Mouse (Mus musculus): ENCODE data around the gene Trpm6.

DNA sequence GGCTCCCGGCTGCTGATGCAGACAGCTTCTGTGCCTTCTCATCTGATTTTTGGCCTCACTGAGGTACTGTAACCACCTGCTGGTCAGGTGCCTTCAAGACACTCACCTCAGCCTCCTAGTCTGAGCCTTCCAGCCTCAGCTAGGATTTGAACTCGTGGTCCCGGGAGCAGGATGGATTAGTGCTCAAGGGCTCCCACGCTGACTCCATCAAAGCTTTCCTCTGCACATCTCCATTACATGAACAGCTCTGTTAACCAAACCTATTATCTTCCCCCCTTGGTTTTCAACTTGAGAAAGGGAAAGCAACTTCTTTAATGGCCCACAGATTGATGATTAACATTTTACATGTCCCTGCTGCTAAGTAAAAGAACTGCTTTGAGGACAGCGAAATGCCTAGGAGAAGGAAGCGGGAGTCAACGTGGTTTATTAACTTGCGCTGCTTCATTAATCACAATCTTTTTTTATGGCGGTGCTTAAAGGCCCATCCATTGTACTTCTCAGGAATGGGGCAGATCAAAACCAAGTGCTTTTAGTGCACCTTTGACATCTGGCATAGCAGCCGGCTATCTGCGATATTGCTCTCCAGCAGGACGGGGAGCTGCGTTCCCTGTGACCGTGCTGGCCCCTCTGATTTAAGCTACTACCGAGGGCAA, 152.4 kb downstream of the Trpm6 start:
- TF ChIP-seq POLR2A (IDR thresholded peaks at IDR 0.05; ENCODE audit: low read depth, low read length) (no peak), CTCF (conservative IDR thresholded peaks at IDR 0.05 in 1 of 2, IDR thresholded peaks at IDR 0.05 in 1 of 2; ENCODE audit: low read depth in 2 of 2, low read length in 2 of 2) (no peak), ZNF384 (IDR thresholded peaks at IDR 0.05; ENCODE audit: low read depth, low read length) (no peak), EP300 (IDR thresholded peaks at IDR 0.05; ENCODE audit: low read length) (no peak), KAT2A (IDR thresholded peaks at IDR 0.05; ENCODE audit: insufficient replicate concordance, low read length) (no peak), TBP (conservative IDR thresholded peaks at IDR 0.05; ENCODE audit: low read depth, low read length) (no peak), ETS1 (conservative IDR thresholded peaks at IDR 0.05; ENCODE audit: low read depth, low read length) (no peak), GABPA (IDR thresholded peaks at IDR 0.05; ENCODE audit: insufficient replicate concordance, low read depth, low read length) (no peak), TCF12 (IDR thresholded peaks at IDR 0.05; ENCODE audit: low read depth, low read length) (no peak), NRF1 (IDR thresholded peaks at IDR 0.05; ENCODE audit: low read depth, low read length) (no peak)

All from CH12.LX (cell line).